Mouse (Mus musculus) MEL (cell line): ENCODE results near the gene Gm16181. TPM values are rescaled to one million over a fixed set of nuclear protein-coding genes. Genes with fewer than 3 reads are reported as not detected.

Experiments used
- DNase-seq: peaks from one replicate; pipeline ENCODE4 v3.0.0; 2011; ENCODE audit warnings: low read depth, low spot score
- H3K27ac ChIP-seq: 2 replicates; pipeline ENCODE4 v1.5.1; 2012; ENCODE audit warnings: low read depth, mild to moderate bottlenecking, control low read depth, low read length, moderate library complexity; ENCODE audit not compliant: control insufficient read depth
- H3K27me3 ChIP-seq, 2 experiments: fragments of 150-350 bp in 1 of 2; sonication (generic) in 1 of 2; 2 replicates each; pipeline ENCODE4 v1.6.1; 2012; ENCODE audit warnings: low read length in 2 of 2, mild to moderate bottlenecking in 2 of 2, improper control_type of control experiment in 1 of 2, moderate library complexity in 1 of 2; ENCODE audit not compliant: insufficient read depth in 2 of 2, control insufficient read depth in 1 of 2
- H3K36me3 ChIP-seq, 2 experiments: 2 replicates each; pipeline ENCODE4 v1.6.1; 2012 to 2014; ENCODE audit warnings: low read length in 2 of 2, improper control_type of control experiment in 1 of 2, inconsistent platforms in 1 of 2, mild to moderate bottlenecking in 1 of 2; ENCODE audit not compliant: insufficient read depth in 2 of 2, control insufficient read depth in 1 of 2
- H3K4me1 ChIP-seq, 2 experiments: fragments of 150-350 bp in 1 of 2; sonication (generic) in 1 of 2; 2 replicates each; pipeline ENCODE4 v1.6.1; 2012; ENCODE audit warnings: low read length in 2 of 2, improper control_type of control experiment in 1 of 2, mild to moderate bottlenecking in 1 of 2; ENCODE audit not compliant: insufficient read depth in 2 of 2, control insufficient read depth in 1 of 2
- H3K4me3 ChIP-seq, 2 experiments: fragments of 150-350 bp in 1 of 2; sonication (generic) in 1 of 2; 2 replicates each; pipeline ENCODE4 v1.5.1; 2012; ENCODE audit warnings: low read depth in 2 of 2, low read length in 2 of 2, mild to moderate bottlenecking in 2 of 2, moderate library complexity in 2 of 2, control low read depth in 1 of 2, improper control_type of control experiment in 1 of 2; ENCODE audit not compliant: control insufficient read depth in 1 of 2, insufficient read depth in 1 of 2
- H3K79me2 ChIP-seq: 2 replicates; pipeline ENCODE4 v1.6.1; 2012; ENCODE audit warnings: mild to moderate bottlenecking, low read length, moderate library complexity; ENCODE audit not compliant: control insufficient read depth, poor library complexity, insufficient read depth
- H3K9ac ChIP-seq: 2 replicates; pipeline ENCODE4 v1.6.1; 2012; ENCODE audit warnings: low read depth, mild to moderate bottlenecking, control low read depth, low read length, moderate library complexity; ENCODE audit not compliant: control insufficient read depth, poor library complexity, severe bottlenecking
- H3K9me3 ChIP-seq: fragments of 150-350 bp; sonication (generic); replicated peaks from 2 replicates; pipeline ENCODE4 v1.6.1; 2012; ENCODE audit warnings: mild to moderate bottlenecking, low read length, improper control_type of control experiment, moderate library complexity; ENCODE audit not compliant: insufficient read depth
- BHLHE40 ChIP-seq: IDR thresholded peaks from 2 replicates; pipeline ENCODE4 v1.6.1; 2012; ENCODE audit warnings: low read depth, mild to moderate bottlenecking, inconsistent platforms, low read length, improper control_type of control experiment, borderline replicate concordance
- CHD1 ChIP-seq: IDR thresholded peaks from 2 replicates; pipeline ENCODE4 v1.6.1; 2012; ENCODE audit warnings: low read depth, mild to moderate bottlenecking, inconsistent platforms, low read length, improper control_type of control experiment
- CHD2 ChIP-seq: IDR thresholded peaks from 2 replicates; pipeline ENCODE4 v1.6.1; 2011; ENCODE audit warnings: low read length, improper control_type of control experiment
- CTCF ChIP-seq, 3 experiments: IDR thresholded peaks in 2 of 3; conservative IDR thresholded peaks in 1 of 3; 2 replicates each; pipeline ENCODE4 v1.5.1; 2011 to 2012; ENCODE audit warnings: low read length in 3 of 3, low read depth in 2 of 3, mild to moderate bottlenecking in 2 of 3, improper control_type of control experiment in 1 of 3, inconsistent platforms in 1 of 3, mixed read lengths in 1 of 3, moderate library complexity in 1 of 3; ENCODE audit not compliant: control insufficient read depth in 1 of 3, insufficient read depth in 1 of 3, poor library complexity in 1 of 3, severe bottlenecking in 1 of 3
- ELF1 ChIP-seq: IDR thresholded peaks from 2 replicates; pipeline ENCODE4 v1.6.1; 2014; ENCODE audit warnings: low read depth, mild to moderate bottlenecking, inconsistent platforms, low read length, improper control_type of control experiment, moderate library complexity
- EP300 ChIP-seq, 2 experiments: IDR thresholded peaks; 2 replicates each; pipeline ENCODE4 v1.6.1; 2011; ENCODE audit warnings: improper control_type of control experiment in 2 of 2, low read length in 2 of 2, low read depth in 1 of 2, mild to moderate bottlenecking in 1 of 2
- KAT2A ChIP-seq: conservative IDR thresholded peaks from 2 replicates; pipeline ENCODE4 v1.6.1; 2012; ENCODE audit warnings: low read depth, low read length, improper control_type of control experiment, inconsistent platforms
- MAX ChIP-seq: IDR thresholded peaks from 2 replicates; pipeline ENCODE4 v1.6.1; 2011; ENCODE audit warnings: low read length, improper control_type of control experiment
- MAZ ChIP-seq: IDR thresholded peaks from 2 replicates; pipeline ENCODE4 v1.6.1; 2012; ENCODE audit warnings: low read depth, mild to moderate bottlenecking, inconsistent platforms, low read length, improper control_type of control experiment
- MEF2A ChIP-seq: IDR thresholded peaks from 2 replicates; pipeline ENCODE4 v1.6.1; 2014; ENCODE audit warnings: low read depth, mild to moderate bottlenecking, inconsistent platforms, low read length, improper control_type of control experiment; ENCODE audit not compliant: poor library complexity, insufficient replicate concordance, severe bottlenecking; ENCODE audit errors: extremely low read depth
- MXI1 ChIP-seq: IDR thresholded peaks from 2 replicates; pipeline ENCODE4 v1.6.1; 2011; ENCODE audit warnings: mild to moderate bottlenecking, low read depth, low read length, improper control_type of control experiment
- MYB ChIP-seq: IDR thresholded peaks from 2 replicates; pipeline ENCODE4 v1.6.1; 2011; ENCODE audit warnings: mild to moderate bottlenecking, low read depth, low read length, improper control_type of control experiment
- MYC ChIP-seq: IDR thresholded peaks from 2 replicates; pipeline ENCODE4 v1.6.1; 2011; ENCODE audit warnings: low read depth, mild to moderate bottlenecking, low read length, improper control_type of control experiment, moderate library complexity
- POLR2A ChIP-seq, 2 experiments: IDR thresholded peaks; 2 replicates each; pipeline ENCODE4 v1.6.1; 2011 to 2012; ENCODE audit warnings: low read length in 2 of 2, mild to moderate bottlenecking in 2 of 2, control low read depth in 1 of 2, improper control_type of control experiment in 1 of 2, low read depth in 1 of 2, moderate library complexity in 1 of 2; ENCODE audit not compliant: control insufficient read depth in 1 of 2, insufficient read depth in 1 of 2, poor library complexity in 1 of 2
- POLR2AphosphoS2 ChIP-seq: IDR thresholded peaks from 2 replicates; pipeline ENCODE4 v1.6.1; 2011; ENCODE audit warnings: low read length, improper control_type of control experiment
- RAD21 ChIP-seq: IDR thresholded peaks from 2 replicates; pipeline ENCODE4 v1.6.1; 2011; ENCODE audit warnings: mild to moderate bottlenecking, low read depth, low read length, improper control_type of control experiment
- SMC3 ChIP-seq: IDR thresholded peaks from 2 replicates; pipeline ENCODE4 v1.6.1; 2011; ENCODE audit warnings: low read depth, low read length, improper control_type of control experiment
- UBTF ChIP-seq: IDR thresholded peaks from 2 replicates; pipeline ENCODE4 v1.6.1; 2012; ENCODE audit warnings: low read depth, mild to moderate bottlenecking, inconsistent platforms, low read length, improper control_type of control experiment, moderate library complexity, borderline replicate concordance; ENCODE audit not compliant: insufficient read depth
- USF1 ChIP-seq: IDR thresholded peaks from 2 replicates; pipeline ENCODE4 v1.6.1; 2014; ENCODE audit warnings: low read depth, mild to moderate bottlenecking, inconsistent platforms, low read length, improper control_type of control experiment, moderate library complexity
- ZC3H11A ChIP-seq: IDR thresholded peaks from 2 replicates; pipeline ENCODE4 v1.6.1; 2012; ENCODE audit warnings: low read depth, mild to moderate bottlenecking, inconsistent platforms, low read length, improper control_type of control experiment
- ZKSCAN1 ChIP-seq: IDR thresholded peaks from 2 replicates; pipeline ENCODE4 v1.6.1; 2012; ENCODE audit warnings: low read depth, mild to moderate bottlenecking, inconsistent platforms, low read length, improper control_type of control experiment, moderate library complexity
- ZNF384 ChIP-seq: IDR thresholded peaks from 2 replicates; pipeline ENCODE4 v1.6.1; 2012; ENCODE audit warnings: low read depth, mild to moderate bottlenecking, inconsistent platforms, low read length, improper control_type of control experiment
- polyA plus RNA-seq, 2 experiments: library from polyadenylated mRNA; stranded (reverse) in 1 of 2; unstranded in 1 of 2; fragments of >175 nt in 1 of 2; fragments of >200 nt in 1 of 2; gene quantifications; 2 replicates each; pipeline versions ENCODE4 v1.2.1 to v1.2.4; 2012; ENCODE audit warnings: low replicate concordance in 2 of 2, low read depth in 1 of 2; ENCODE audit not compliant: insufficient read length in 2 of 2, insufficient read depth in 1 of 2, missing spikeins in 1 of 2
- total RNA-seq: library from RNA; depleted of rRNA; stranded (reverse); fragments of 300-350 nt; gene quantifications from 2 replicates; pipeline ENCODE4 v1.2.3, GENCODE M21; 2012

The Gm16181 gene
- total and polyA plus RNA-seq, 3 experiments = 0.58 TPM; not detected in 2

DNA sequence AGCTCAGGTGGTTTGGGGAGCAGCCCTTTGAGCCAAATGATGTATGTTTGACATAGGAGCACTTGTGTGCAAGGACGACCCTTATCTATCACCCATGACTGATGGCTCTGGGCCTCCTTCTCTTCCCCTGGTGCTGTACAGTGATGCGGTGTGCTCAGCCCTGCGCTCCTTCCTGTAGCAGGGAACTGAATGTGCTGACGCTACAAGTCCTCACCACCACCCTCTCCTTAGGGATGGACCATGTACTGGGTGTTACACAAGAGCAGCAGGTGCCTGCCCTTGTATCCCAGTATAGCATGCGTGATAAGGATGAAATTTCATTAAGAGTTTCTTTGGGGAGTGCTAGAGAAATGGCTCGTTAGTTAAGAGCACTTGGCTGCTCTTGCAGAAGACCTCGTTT, 26.5 kb downstream of the Gm16181 start:
- H3K27ac ChIP-seq = no peak overlapping the region
- H3K9me3 ChIP-seq = no peaks in the 10 kb centered on the region
- H3K4me3 ChIP-seq = no peak overlapping the region
- TF ChIP-seq CHD2 (no peak), POLR2A (IDR thresholded peaks at IDR 0.05; ENCODE audit: control insufficient read depth in 1 of 2, insufficient read depth in 1 of 2, low read depth in 1 of 2, low read length in 2 of 2, poor library complexity in 1 of 2) (peak in 1 of 2 experiments; percentile 28; a peak in 1 of 4 replicates), CTCF (IDR thresholded peaks at IDR 0.05 in 2 of 3, conservative IDR thresholded peaks at IDR 0.05 in 1 of 3; ENCODE audit: control insufficient read depth in 1 of 3, insufficient read depth in 1 of 3, low read depth in 2 of 3, low read length in 3 of 3, poor library complexity in 1 of 3, severe bottlenecking in 1 of 3) (no peak), MYB (no peak), MEF2A (no peak), KAT2A (no peak), USF1 (no peak)
- no peak for DNase-seq
- no peak overlapping the region for H3K9ac ChIP-seq
- H3K36me3 ChIP-seq = peaks cover 24 to 44% of the 10 kb centered on the region in 2 experiments
- peaks cover 52% of the 10 kb centered on the region for H3K79me2 ChIP-seq
- H3K27me3 ChIP-seq = no peaks in the 10 kb centered on the region
- peaks cover 0 to 19% of the 10 kb centered on the region in 2 experiments; a peak in 3 of 4 replicates for H3K4me1 ChIP-seq

DNA sequence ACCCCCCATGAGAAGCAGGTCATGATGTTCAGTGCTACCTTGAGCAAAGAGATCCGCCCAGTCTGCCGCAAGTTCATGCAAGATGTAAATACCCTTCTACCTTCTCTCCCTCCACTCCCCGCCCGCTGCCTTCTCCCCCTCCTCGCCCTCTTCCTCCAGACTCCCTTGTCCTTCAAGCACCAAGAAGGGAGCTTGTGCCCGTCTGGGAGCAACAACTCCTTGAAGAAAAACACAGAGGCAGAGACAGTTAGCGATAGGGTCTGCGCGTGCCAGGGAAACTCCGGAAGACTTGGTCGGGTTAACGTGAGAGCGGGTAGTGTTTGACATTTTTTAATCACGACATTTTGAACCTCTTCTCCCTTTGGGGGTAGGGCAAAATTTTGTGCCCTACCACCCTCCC, 28.4 kb downstream of the Gm16181 start:
- TF ChIP-seq POLR2AphosphoS2 (no peak), CTCF (IDR thresholded peaks at IDR 0.05 in 2 of 3, conservative IDR thresholded peaks at IDR 0.05 in 1 of 3; ENCODE audit: control insufficient read depth in 1 of 3, insufficient read depth in 1 of 3, low read depth in 2 of 3, low read length in 3 of 3, poor library complexity in 1 of 3, severe bottlenecking in 1 of 3) (no peak), BHLHE40 (no peak), ZC3H11A (no peak), MYC (no peak), RAD21 (no peak), MAX (no peak), ZKSCAN1 (no peak), MAZ (no peak), ELF1 (no peak), UBTF (no peak), SMC3 (no peak), CHD1 (no peak), EP300 (IDR thresholded peaks at IDR 0.05; ENCODE audit: low read depth in 1 of 2, low read length in 2 of 2) (no peak), ZNF384 (no peak), POLR2A (IDR thresholded peaks at IDR 0.05; ENCODE audit: control insufficient read depth in 1 of 2, insufficient read depth in 1 of 2, low read depth in 1 of 2, low read length in 2 of 2, poor library complexity in 1 of 2) (no peak; a peak in 1 of 4 replicates), MXI1 (no peak)

More for the DNA sequence above, 28.4 kb downstream of the Gm16181 start:
- no peak overlapping the region for H3K4me3 ChIP-seq
- H3K9ac ChIP-seq = no peak overlapping the region
- peaks cover 0 to 11% of the 10 kb centered on the region in 2 experiments; a peak in 3 of 4 replicates for H3K4me1 ChIP-seq
- peaks cover 16 to 39% of the 10 kb centered on the region in 2 experiments for H3K36me3 ChIP-seq
- H3K27ac ChIP-seq = no peak overlapping the region
- H3K9me3 ChIP-seq = no peaks in the 10 kb centered on the region
- H3K79me2 ChIP-seq = peaks cover 33% of the 10 kb centered on the region
- H3K27me3 ChIP-seq = no peaks in the 10 kb centered on the region
- DNase-seq = no peak
